Mouse (Mus musculus) right cerebral cortex, postnatal 14 days (tissue): ENCODE measurements around the gene Gtpbp1.

Experiments used
- DNase-seq: peaks from one replicate; pipeline ENCODE4 v3.0.0; 2022

Gene Gtpbp1

GRCm38 (mm10) chr15:79686046-79686869 lies 4.4 kb upstream of the Gtpbp1 start:
- DNase-seq = no peak

- DNase-seq = no peak
Measured at GRCm38 (mm10) chr15:79687175-79687574, 3.5 kb upstream of the Gtpbp1 start.

DNA sequence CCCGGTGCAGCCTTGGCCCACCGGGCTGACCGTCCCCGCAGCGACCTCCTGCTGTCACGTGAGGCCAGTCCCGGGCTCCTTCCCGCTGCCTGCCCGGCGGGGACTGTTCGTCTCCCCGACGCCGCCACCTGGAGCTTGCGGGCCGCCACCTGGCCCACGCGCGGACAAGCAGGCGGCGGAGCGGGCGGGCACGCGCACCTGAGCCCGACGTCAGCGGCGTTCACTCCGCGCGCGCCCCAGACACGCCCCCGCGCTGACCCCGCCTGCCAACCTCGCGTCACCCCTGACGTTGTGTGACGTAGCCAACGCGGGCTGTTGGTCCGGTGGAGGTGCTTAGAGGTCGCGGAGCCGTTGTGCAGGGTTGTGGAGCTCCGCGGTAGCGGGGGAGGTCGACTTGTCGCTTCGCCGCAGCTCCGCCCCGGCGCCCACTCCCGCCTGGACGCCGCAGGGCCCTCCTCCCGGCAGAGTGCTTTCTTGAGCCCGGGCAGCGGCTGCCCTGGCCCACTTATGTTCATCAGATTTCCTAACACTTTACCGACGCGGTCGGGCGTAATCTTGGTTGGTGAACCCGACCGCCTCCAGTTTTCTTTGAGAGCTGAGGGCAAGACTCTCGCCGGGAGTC lies 2.9 kb upstream of the Gtpbp1 start, which contains the start of gene Josd1:
Josd1 (minus strand) TSS at position 274 of the 622 bp plus-strand sequence.
- DNase-seq = peak; percentile 95

- no peak for DNase-seq
Measured at GRCm38 (mm10) chr15:79688268-79688956, 2.2 kb upstream of the Gtpbp1 start.

DNA sequence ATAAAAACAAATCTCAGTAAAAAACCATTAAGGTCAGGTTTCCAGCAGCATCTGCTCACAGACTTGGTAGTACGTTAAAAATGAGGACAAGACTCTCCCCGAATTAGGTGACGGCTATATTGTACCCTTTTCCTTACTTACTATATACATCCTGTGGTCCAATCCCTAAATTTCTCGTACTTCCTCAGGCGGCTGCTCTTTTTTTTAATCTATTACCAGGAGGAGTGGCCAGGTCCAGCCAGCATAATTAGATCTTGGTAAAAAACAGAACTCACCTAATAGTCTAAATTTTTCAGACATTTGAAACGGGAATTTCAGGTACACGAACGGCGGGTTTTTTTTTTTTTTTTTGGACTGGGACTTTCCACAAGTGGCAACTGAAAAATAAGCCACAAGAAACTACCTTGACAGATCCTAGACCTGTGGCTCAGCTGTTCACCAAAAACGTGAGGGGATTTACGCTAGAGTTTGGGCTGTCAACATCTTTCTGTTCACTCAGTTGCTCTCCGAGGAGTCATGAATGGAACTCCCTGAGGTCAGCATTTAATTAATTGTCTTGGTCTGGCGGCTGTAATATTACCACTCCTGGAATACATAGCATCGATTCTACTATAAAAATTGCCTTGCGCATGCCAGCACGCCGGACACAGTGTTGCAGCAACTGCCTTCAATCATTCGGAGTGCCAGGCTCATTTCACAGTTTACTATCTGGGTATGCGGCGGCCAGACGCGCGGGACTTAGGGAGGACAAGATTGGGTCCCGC lies 801 bp upstream of the Gtpbp1 start:
- DNase-seq = no peak

GRCm38 (mm10) chr15:79691023-79691508 lies 421 bp downstream of the Gtpbp1 start:
- DNase-seq = peak; percentile 43

DNA sequence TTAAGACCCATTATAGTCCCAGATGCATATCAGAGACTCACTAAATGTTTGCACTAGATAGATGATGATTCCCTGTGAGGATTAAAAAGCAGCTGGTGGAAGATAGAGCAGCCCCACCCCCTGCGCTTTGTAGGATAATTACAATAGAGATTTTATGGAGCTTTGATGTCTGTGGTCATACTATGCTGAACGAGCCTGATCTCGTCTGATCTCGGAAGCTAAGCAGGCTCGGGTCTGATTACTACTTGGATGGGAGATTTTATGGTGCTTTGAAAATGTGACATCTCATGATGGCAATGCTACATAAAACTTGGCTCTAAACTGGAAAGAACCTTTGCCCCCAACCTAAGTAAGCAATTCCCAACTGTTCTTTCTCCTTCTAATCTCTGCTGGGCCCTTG lies 1.7 kb downstream of the Gtpbp1 start:
- no peak for DNase-seq

- DNase-seq = no peak
Measured at GRCm38 (mm10) chr15:79693740-79694139, 3.1 kb downstream of the Gtpbp1 start.

DNA sequence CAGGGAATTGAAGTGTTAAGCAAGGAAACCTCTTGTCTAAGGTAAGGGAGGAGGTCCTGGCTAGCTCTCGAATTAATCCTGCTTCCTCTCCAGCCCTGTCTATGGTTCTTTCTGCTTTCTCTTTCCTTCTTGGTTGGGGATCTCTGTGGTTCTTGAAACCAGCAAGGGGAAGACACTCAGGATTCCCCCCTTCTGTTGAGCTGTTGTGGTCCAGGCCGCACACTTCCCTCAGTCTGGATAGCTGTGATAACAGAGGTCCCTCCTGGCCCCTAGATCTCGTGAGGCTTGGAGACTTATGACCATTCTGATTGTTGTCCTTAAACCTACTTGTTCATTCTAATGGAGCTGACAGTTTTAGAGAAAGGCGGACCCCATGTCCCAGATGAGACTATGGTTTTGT lies 3.9 kb downstream of the Gtpbp1 start:
- DNase-seq = no peak

GRCm38 (mm10) chr15:79695516-79695915 lies 4.9 kb downstream of the Gtpbp1 start:
- no peak for DNase-seq

DNA sequence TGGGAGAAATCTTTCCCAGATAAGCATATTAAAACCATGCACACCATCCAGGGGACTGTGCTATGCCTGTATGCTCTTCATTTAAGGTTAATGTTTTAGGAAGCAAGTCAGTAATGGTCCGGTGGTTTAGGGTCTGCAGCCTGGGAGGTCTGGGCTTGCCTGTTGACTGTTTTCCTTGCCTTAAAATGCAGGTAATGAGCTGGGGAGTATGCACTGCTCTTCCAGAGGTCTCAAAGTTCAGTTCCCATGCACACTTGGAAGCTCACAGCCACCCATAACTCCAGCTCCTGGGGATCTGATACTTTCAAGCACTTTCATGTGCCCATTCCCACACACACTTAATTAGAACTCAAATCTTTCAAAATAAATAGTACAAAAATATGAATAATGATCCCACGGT lies 5.9 kb downstream of the Gtpbp1 start:
- no peak for DNase-seq

- DNase-seq = no peak
Measured at GRCm38 (mm10) chr15:79697011-79697410, 6.4 kb downstream of the Gtpbp1 start.

DNA sequence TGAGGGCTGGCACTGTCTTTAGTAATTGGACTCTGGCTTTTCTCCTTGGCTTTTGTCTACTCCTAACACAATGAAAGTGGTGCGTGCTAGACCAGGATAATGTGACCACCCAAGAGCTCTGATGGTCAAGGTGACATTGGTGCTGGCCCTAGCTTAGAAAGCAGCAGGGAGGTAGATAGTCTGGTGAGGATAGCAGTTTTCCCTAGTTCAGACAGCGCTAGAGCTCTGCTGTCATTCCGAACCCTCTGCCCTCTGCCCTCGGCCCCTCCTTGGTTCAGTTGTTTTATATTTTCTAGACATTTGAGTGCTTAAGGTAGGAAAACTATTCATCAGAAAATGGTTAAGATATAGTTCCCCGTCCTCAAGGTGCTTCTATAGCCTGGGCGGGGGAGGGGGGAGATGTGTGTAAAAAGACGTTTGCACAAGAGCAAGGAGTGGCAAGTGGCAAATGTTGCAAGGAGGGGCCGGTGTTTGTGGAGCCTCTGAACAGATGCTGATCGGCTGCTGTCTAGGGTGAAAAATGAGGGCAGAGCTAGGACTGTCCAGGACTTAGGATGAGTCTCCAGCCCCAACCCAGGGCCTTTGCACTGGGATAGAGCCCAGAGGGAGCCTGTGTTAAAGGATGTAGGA lies 7.0 kb downstream of the Gtpbp1 start:
- no peak for DNase-seq

DNA sequence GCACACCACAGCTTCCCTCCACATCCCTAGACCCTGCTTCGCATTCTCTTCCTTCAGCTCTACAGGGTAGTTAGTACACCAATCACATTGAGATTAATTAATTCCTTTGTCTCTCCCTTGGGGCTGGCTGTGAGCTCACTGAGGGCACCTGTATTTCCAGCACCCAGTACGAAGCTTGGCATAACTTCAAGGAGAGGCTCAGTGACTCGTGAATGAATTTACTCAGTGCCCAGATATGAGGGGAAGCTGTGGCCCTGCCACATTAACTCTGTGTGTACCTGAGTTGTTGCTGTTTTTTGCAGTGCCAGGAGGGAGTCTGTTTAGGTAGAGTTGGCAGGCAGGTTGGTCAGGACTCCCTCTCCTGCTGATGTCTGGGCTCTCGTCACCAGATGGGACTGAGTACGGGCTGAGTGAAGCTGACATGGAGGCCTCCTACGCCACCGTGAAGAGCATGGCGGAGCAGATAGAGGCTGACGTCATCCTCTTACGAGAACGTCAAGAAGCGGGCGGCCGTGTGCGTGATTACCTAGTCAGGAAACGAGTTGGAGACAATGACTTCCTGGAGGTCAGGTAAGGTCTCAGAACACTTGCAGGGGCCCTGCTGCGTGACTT lies 16.1 kb downstream of the Gtpbp1 start:
- DNase-seq = no peak

DNA sequence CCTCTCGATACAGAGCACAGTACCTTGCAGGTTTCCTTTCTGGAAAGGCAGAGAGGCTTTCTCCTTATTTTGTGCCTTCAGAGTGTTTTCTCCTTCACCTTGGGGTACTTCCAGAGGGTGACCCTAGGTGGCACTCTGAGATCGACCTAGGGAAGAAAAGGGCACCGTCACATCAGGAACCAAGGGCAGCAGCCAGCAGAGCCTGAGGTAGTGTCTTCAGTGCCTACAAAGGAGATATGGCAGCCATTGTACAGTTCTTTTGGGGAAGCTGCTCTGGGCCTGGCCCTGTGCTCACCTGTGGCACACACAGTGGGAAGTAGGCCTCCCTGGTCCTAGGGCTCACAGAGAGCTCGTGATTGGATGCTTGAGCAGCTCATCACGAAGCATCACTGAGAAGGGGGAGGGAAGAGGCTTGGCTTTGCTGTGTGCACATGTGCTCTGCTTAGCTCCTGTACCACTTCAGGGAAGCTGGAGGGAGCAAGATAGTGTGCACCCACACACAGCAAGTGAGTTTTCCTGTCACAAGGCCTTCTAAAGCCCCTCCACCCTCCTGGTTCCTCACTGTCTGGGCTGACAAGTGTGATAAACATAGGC lies 17.7 kb downstream of the Gtpbp1 start:
- no peak for DNase-seq

DNA sequence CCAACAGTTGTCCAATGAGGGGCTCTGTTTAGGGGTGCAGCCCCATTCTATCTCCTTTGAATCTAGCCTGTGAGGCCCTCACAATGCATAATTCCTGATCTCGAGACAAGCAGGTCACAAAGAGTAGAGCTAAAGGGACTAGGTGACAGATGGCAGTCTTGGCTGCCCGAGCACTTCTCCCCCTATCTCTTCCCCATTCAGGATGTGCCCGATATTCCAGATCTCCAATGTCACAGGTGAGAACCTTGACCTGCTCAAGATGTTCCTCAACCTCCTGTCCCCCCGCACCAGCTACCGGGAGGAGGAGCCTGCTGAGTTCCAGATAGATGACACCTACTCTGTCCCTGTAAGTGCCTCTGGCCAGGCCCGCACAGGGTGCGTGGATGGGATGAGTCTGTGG lies 25.0 kb downstream of the Gtpbp1 start:
- no peak for DNase-seq

DNA sequence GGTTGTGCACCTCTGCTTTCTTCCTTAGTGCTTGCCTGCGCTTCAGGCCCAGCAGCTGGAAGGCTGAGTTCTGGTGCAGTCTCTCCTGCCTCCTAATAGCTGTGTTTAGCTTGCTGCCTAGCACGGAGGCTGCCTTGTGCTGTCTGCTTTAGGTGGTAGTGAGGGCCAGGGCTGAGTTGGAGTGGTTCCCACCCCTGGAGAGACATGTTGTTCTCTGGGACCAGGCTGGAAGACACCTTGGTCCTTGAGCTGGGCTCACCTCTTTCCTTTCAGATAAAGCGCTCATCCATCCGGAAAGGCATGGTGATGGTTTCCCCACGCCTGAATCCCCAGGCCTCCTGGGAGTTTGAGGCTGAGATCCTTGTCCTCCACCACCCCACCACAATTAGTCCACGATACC lies 26.1 kb downstream of the Gtpbp1 start:
- DNase-seq = no peak

- no peak for DNase-seq
Measured at GRCm38 (mm10) chr15:79720267-79720666, 29.6 kb downstream of the Gtpbp1 start.

- DNase-seq = no peak
Measured at GRCm38 (mm10) chr15:79720796-79721195, 30.2 kb downstream of the Gtpbp1 start.

GRCm38 (mm10) chr15:79723439-79723838 lies 32.8 kb downstream of the Gtpbp1 start:
- peak; percentile 44 for DNase-seq

- peak; percentile 48 for DNase-seq
Measured at GRCm38 (mm10) chr15:79725190-79725789, 34.6 kb downstream of the Gtpbp1 start.
